Mouse (Mus musculus) forebrain, embryonic 12.5 days (tissue): ENCODE data around the gene Rpl36. TPM values are rescaled to one million over a fixed set of nuclear protein-coding genes. Genes with fewer than 3 reads are reported as not detected.
"Not testable (repeated sequence)": the region's sequence is repeated elsewhere in the genome, so short reads cannot be mapped to it uniquely, and the experiment has no call there.

Source experiments
- ATAC-seq: fragments of 200-750 bp; cut with Nextera tagmentation; 2 replicates; pipeline ENCODE4 v1.8.0; 2017; ENCODE audit warnings: moderate TSS enrichment; ENCODE audit not compliant: low FRiP score
- H3K27ac ChIP-seq: fragments of 300-500 bp; sonication (generic); 2 replicates; pipeline ENCODE4 v1.5.1; 2016; ENCODE audit warnings: mild to moderate bottlenecking
- H3K27me3 ChIP-seq: fragments of 300-500 bp; sonication (generic); 2 replicates; pipeline ENCODE4 v1.6.1; 2016; ENCODE audit warnings: mild to moderate bottlenecking
- H3K36me3 ChIP-seq: fragments of 300-500 bp; sonication (generic); replicated peaks from 2 replicates; pipeline ENCODE4 v1.6.1; 2016; ENCODE audit warnings: mild to moderate bottlenecking
- H3K4me1 ChIP-seq: fragments of 300-500 bp; sonication (generic); 2 replicates; pipeline ENCODE4 v1.6.1; 2016
- H3K4me2 ChIP-seq: fragments of 300-500 bp; sonication (generic); 2 replicates; pipeline ENCODE4 v1.6.1; 2016; ENCODE audit warnings: mild to moderate bottlenecking, moderate library complexity
- H3K4me3 ChIP-seq: fragments of 300-500 bp; sonication (generic); replicated peaks from 2 replicates; pipeline ENCODE4 v1.5.1; 2016; ENCODE audit warnings: mild to moderate bottlenecking
- H3K9ac ChIP-seq: fragments of 300-500 bp; sonication (generic); 2 replicates; pipeline ENCODE4 v1.6.1; 2016; ENCODE audit warnings: mild to moderate bottlenecking
- H3K9me3 ChIP-seq: fragments of 300-500 bp; sonication (generic); 2 replicates; pipeline ENCODE4 v1.6.1; 2016
- WGBS: fragments of 180-500 bp; shearing (Covaris S2); methylation state at CpG from one replicate; pipeline ENCODE4 v1.1.7; 2016; 5-methylcytosine and 5-hydroxymethylcytosine counted together
- polyA plus RNA-seq: library from polyadenylated mRNA; unstranded; fragments of >200 nt; fragmentation: Nextera tagmentation; extraction: Ambion mirVana; gene quantifications from 2 replicates; pipeline ENCODE4 v1.2.1, GENCODE M21; 2016

The Rpl36 gene
- polyA plus RNA-seq, 1 experiment from 2014 or later, result 1,289 TPM

GRCm38 (mm10) chr17:56611861-56612564, 1.2 kb upstream of the Rpl36 start:
- Histone ChIP-seq H3K27ac (no peak overlapping the region), H3K9me3 (no peaks in the 10 kb centered on the region), H3K27me3 (no peaks in the 10 kb centered on the region), H3K4me1 (peaks cover 39% of the 10 kb centered on the region), H3K4me2 (no peak overlapping the region), H3K9ac (no peak overlapping the region), H3K36me3 (peaks cover 38% of the 10 kb centered on the region), H3K4me3 (0 out of 2 replicates have a peak overlapping the region, but pooled peaks have one; percentile 8)
- WGBS, result 15% methylated on average over 14 of the region's 14 CpGs
- no peak for ATAC-seq

- not testable (repeated sequence) for ATAC-seq, H3K4me2 ChIP-seq, H3K9ac ChIP-seq, H3K4me3 ChIP-seq, H3K27ac ChIP-seq, H3K27me3 ChIP-seq, H3K9me3 ChIP-seq
- 71% methylated on average over 10 of the region's 10 CpGs for WGBS
- H3K4me1 ChIP-seq, result peaks cover 39% of the 10 kb centered on the region
- peaks cover 38% of the 10 kb centered on the region for H3K36me3 ChIP-seq
These were observed 664 bp upstream of the Rpl36 start for GRCm38 (mm10) chr17:56612565-56612939.

- Histone ChIP-seq H3K4me2 (peak overlapping the region; percentile 90), H3K9ac (peak overlapping the region; percentile 81), H3K27ac (peak overlapping the region; percentile 87; the same call in 1 of the 2 replicates), H3K36me3 (peaks cover 49% of the 10 kb centered on the region), H3K4me3 (peak overlapping the region; percentile 69), H3K4me1 (peaks cover 28% of the 10 kb centered on the region)
- ATAC-seq, H3K27me3 ChIP-seq, H3K9me3 ChIP-seq: not testable (repeated sequence)
- WGBS, result under 1% methylated on average over 26 of the region's 26 CpGs
These were observed 677 bp downstream of the Rpl36 start for GRCm38 (mm10) chr17:56613893-56614292.

GRCm38 (mm10) chr17:56614391-56615135, 1.3 kb downstream of the Rpl36 start:
- peak overlapping the region; percentile 69 for H3K4me3 ChIP-seq
- no peaks in the 10 kb centered on the region for H3K27me3 ChIP-seq
- H3K9me3 ChIP-seq, result no peaks in the 10 kb centered on the region
- peaks cover 25% of the 10 kb centered on the region for H3K4me1 ChIP-seq
- peak overlapping the region; percentile 90 for H3K4me2 ChIP-seq
- 30% methylated on average over 14 of the region's 14 CpGs for WGBS
- peaks cover 56% of the 10 kb centered on the region for H3K36me3 ChIP-seq
- H3K9ac ChIP-seq, result peak overlapping the region; percentile 81
- no peak overlapping the region for H3K27ac ChIP-seq
- ATAC-seq, result no peak

- ATAC-seq, result no peak
- Histone ChIP-seq H3K4me3 (peak overlapping the region; percentile 69), H3K4me2 (peak overlapping the region; percentile 90), H3K36me3 (peaks cover 63% of the 10 kb centered on the region), H3K9ac (peak overlapping the region; percentile 81; the same call in 1 of the 2 replicates), H3K27ac (no peak overlapping the region), H3K9me3 (no peaks in the 10 kb centered on the region), H3K4me1 (peaks cover 22% of the 10 kb centered on the region), H3K27me3 (no peaks in the 10 kb centered on the region)
- 84% methylated on average over 11 of the region's 11 CpGs for WGBS
These were observed 2.0 kb downstream of the Rpl36 start for GRCm38 (mm10) chr17:56615136-56615784.

GRCm38 (mm10) chr17:56615792-56616191, 2.6 kb downstream of the Rpl36 start:
- 85% methylated on average over 4 of the region's 4 CpGs for WGBS
- Histone ChIP-seq H3K36me3 (peaks cover 68% of the 10 kb centered on the region), H3K4me1 (peaks cover 17% of the 10 kb centered on the region), H3K27ac (no peak overlapping the region), H3K4me2 (no peak overlapping the region), H3K27me3 (no peaks in the 10 kb centered on the region), H3K9ac (no peak overlapping the region), H3K9me3 (no peaks in the 10 kb centered on the region), H3K4me3 (no peak overlapping the region; the same call in 1 of the 2 replicates)
- no peak for ATAC-seq

- 73% methylated on average over 3 of the region's 3 CpGs for WGBS
- no peaks in the 10 kb centered on the region for H3K27me3 ChIP-seq
- no peak for ATAC-seq
- H3K4me1 ChIP-seq, result peaks cover 17% of the 10 kb centered on the region
- H3K27ac ChIP-seq, result no peak overlapping the region
- no peak overlapping the region for H3K4me2 ChIP-seq
- H3K9me3 ChIP-seq, result no peaks in the 10 kb centered on the region
- H3K4me3 ChIP-seq, result no peak overlapping the region
- H3K9ac ChIP-seq, result no peak overlapping the region
- peaks cover 77% of the 10 kb centered on the region for H3K36me3 ChIP-seq
These were observed 3.5 kb downstream of the Rpl36 start for GRCm38 (mm10) chr17:56616725-56617124.

- Histone ChIP-seq H3K27me3 (no peaks in the 10 kb centered on the region), H3K4me1 (peaks cover 17% of the 10 kb centered on the region), H3K9ac (no peak overlapping the region), H3K4me3 (no peak overlapping the region), H3K27ac (no peak overlapping the region), H3K9me3 (no peaks in the 10 kb centered on the region), H3K4me2 (no peak overlapping the region), H3K36me3 (peaks cover 86% of the 10 kb centered on the region)
- no peak for ATAC-seq
- 92% methylated on average over 8 of the region's 8 CpGs for WGBS
These were observed 4.4 kb downstream of the Rpl36 start for GRCm38 (mm10) chr17:56617628-56618027.

GRCm38 (mm10) chr17:56625495-56625894, 12.3 kb downstream of the Rpl36 start:
- Histone ChIP-seq H3K27ac (no peak overlapping the region), H3K9me3 (no peaks in the 10 kb centered on the region), H3K27me3 (peaks cover 6% of the 10 kb centered on the region; the same call in 1 of the 2 replicates), H3K4me3 (peak overlapping the region; percentile 82; the same call in 1 of the 2 replicates), H3K4me1 (peaks cover 27% of the 10 kb centered on the region), H3K4me2 (peak overlapping the region; percentile 97), H3K36me3 (peaks cover 40% of the 10 kb centered on the region), H3K9ac (no peak overlapping the region)
- ATAC-seq, result no peak
- WGBS, result 86% methylated on average over 3 of the region's 3 CpGs

GRCm38 (mm10) chr17:56626260-56626659, 13.0 kb downstream of the Rpl36 start:
- H3K4me3 ChIP-seq, result peak overlapping the region; percentile 82
- peak overlapping the region; percentile 57; the same call in 1 of the 2 replicates for H3K27ac ChIP-seq
- H3K36me3 ChIP-seq, result peaks cover 33% of the 10 kb centered on the region

GRCm38 (mm10) chr17:56626754-56627470, 13.7 kb downstream of the Rpl36 start, which contains the start of gene Lonp1:
Lonp1 (minus strand) TSS chr17:56626887.
- peak; percentile 95 for ATAC-seq
- Histone ChIP-seq H3K4me1 (peaks cover 27% of the 10 kb centered on the region), H3K4me3 (peak within 1 kb of the TSS; percentile 82), H3K4me2 (peak within 1 kb of the TSS; percentile 97), H3K36me3 (peaks cover 26% of the 10 kb centered on the region), H3K9me3 (no peaks in the 10 kb centered on the region), H3K9ac (peak within 1 kb of the TSS; percentile 78), H3K27me3 (peaks cover 6% of the 10 kb centered on the region; the same call in 1 of the 2 replicates), H3K27ac (peak within 1 kb of the TSS; percentile 57)
- under 1% methylated on average over 51 of the region's 51 CpGs for WGBS

More at GRCm38 (mm10) chr17:56626260-56626659, 13.0 kb downstream of the Rpl36 start:
- peak overlapping the region; percentile 97 for H3K4me2 ChIP-seq
- peak overlapping the region; percentile 78 for H3K9ac ChIP-seq
- H3K27me3 ChIP-seq, result peaks cover 6% of the 10 kb centered on the region; the same call in 1 of the 2 replicates
- 1% methylated on average over 32 of the region's 32 CpGs for WGBS
- H3K4me1 ChIP-seq, result peaks cover 27% of the 10 kb centered on the region
- no peak for ATAC-seq
- H3K9me3 ChIP-seq, result no peaks in the 10 kb centered on the region
